Mouse (Mus musculus) liver, embryonic 15.5 days (tissue): Measurements from ENCODE around the gene Sin3b. TPM values are rescaled to one million over a fixed set of nuclear protein-coding genes. Genes with fewer than 3 reads are reported as not detected.
"Not testable (repeated sequence)": the region's sequence is repeated elsewhere in the genome, so short reads cannot be mapped to it uniquely, and the experiment has no call there.

ENCODE experiments used
- ATAC-seq: fragments of 200-750 bp; cut with Nextera tagmentation; 2 replicates; pipeline ENCODE4 v1.8.0; 2017; ENCODE audit warnings: moderate number of reproducible peaks, mild to moderate bottlenecking, moderate library complexity; ENCODE audit not compliant: insufficient read depth
- H3K27ac ChIP-seq: fragments of 300-500 bp; sonication (generic); replicated peaks from 2 replicates; pipeline ENCODE4 v1.5.1; 2015; ENCODE audit warnings: mild to moderate bottlenecking, inconsistent platforms
- H3K27me3 ChIP-seq: fragments of 300-500 bp; sonication (generic); 2 replicates; pipeline ENCODE4 v1.6.1; 2015; ENCODE audit warnings: mild to moderate bottlenecking, inconsistent platforms
- H3K36me3 ChIP-seq: fragments of 300-500 bp; sonication (generic); replicated peaks from 2 replicates; pipeline ENCODE4 v1.6.1; 2015; ENCODE audit warnings: moderate library complexity, mild to moderate bottlenecking, inconsistent platforms
- H3K4me1 ChIP-seq: fragments of 300-500 bp; sonication (generic); replicated peaks from 2 replicates; pipeline ENCODE4 v1.6.1; 2015; ENCODE audit warnings: inconsistent platforms
- H3K4me2 ChIP-seq: fragments of 300-500 bp; sonication (generic); 2 replicates; pipeline ENCODE4 v1.6.1; 2015; ENCODE audit warnings: moderate library complexity, mild to moderate bottlenecking, inconsistent platforms
- H3K4me3 ChIP-seq: fragments of 300-500 bp; sonication (generic); replicated peaks from 2 replicates; pipeline ENCODE4 v1.5.1; 2015; ENCODE audit warnings: mild to moderate bottlenecking, inconsistent platforms
- H3K9ac ChIP-seq: fragments of 300-500 bp; sonication (generic); 2 replicates; pipeline ENCODE4 v1.6.1; 2015; ENCODE audit warnings: moderate library complexity, mild to moderate bottlenecking, inconsistent platforms
- H3K9me3 ChIP-seq: fragments of 300-500 bp; sonication (generic); replicated peaks from 2 replicates; pipeline ENCODE4 v1.6.1; 2016; ENCODE audit warnings: inconsistent platforms
- WGBS: fragments of 180-500 bp; shearing (Covaris S2); methylation state at CpG from one replicate; pipeline ENCODE4 v1.1.7; 2015; ENCODE audit warnings: mixed read lengths; ENCODE audit not compliant: insufficient replicate concordance; 5-methylcytosine and 5-hydroxymethylcytosine counted together
- polyA plus RNA-seq: library from polyadenylated mRNA; unstranded; fragments of >200 nt; fragmentation: Nextera tagmentation; extraction: Ambion mirVana; gene quantifications from 2 replicates; pipeline ENCODE4 v1.2.1, GENCODE M21; 2015

Gene Sin3b
- 63.7 and 67.2 TPM in 2 replicates for polyA plus RNA-seq

- no peaks in the 10 kb centered on the region for H3K9me3 ChIP-seq
- peaks cover 20% of the 10 kb centered on the region for H3K4me1 ChIP-seq
- peaks cover 32% of the 10 kb centered on the region for H3K36me3 ChIP-seq
- 14% methylated on average over 53 of the region's 56 CpGs for WGBS
- peak within 1 kb of the TSS; percentile 89 for H3K4me3 ChIP-seq
- no peaks in the 10 kb centered on the region for H3K27me3 ChIP-seq
- peak within 1 kb of the TSS; percentile 84 for H3K4me2 ChIP-seq
- H3K9ac ChIP-seq, result peak within 1 kb of the TSS; percentile 88
- ATAC-seq, result peak; percentile 92
- no peak within 1 kb of the TSS for H3K27ac ChIP-seq
These were observed at the start of gene Sin3b for GRCm38 (mm10) chr8:72722769-72723650. TSS of gene Sin3b (plus strand) at chr8:72723285.

GRCm38 (mm10) chr8:72674184-72674583 is 48.9 kb upstream of the Sin3b start:
- Histone ChIP-seq H3K9ac (no peak overlapping the region), H3K36me3 (no peaks in the 10 kb centered on the region), H3K27ac (no peak overlapping the region), H3K9me3 (no peaks in the 10 kb centered on the region), H3K4me3 (no peak overlapping the region), H3K27me3 (no peaks in the 10 kb centered on the region), H3K4me1 (no peaks in the 10 kb centered on the region), H3K4me2 (no peak overlapping the region)
- WGBS, result 60% methylated on average over 2 of the region's 2 CpGs
- ATAC-seq, result no peak

- 40% methylated on average over 4 of the region's 4 CpGs for WGBS
- Histone ChIP-seq H3K9ac (no peak overlapping the region), H3K4me2 (no peak overlapping the region), H3K27ac (no peak overlapping the region), H3K36me3 (no peaks in the 10 kb centered on the region), H3K4me1 (no peaks in the 10 kb centered on the region), H3K4me3 (no peak overlapping the region), H3K9me3 (no peaks in the 10 kb centered on the region), H3K27me3 (no peaks in the 10 kb centered on the region)
- no peak for ATAC-seq
These were observed 46.6 kb upstream of the Sin3b start for GRCm38 (mm10) chr8:72676436-72676835.

GRCm38 (mm10) chr8:72676844-72677243 is 46.2 kb upstream of the Sin3b start:
- ATAC-seq, H3K9me3 ChIP-seq, H3K4me2 ChIP-seq, H3K4me1 ChIP-seq, H3K27me3 ChIP-seq, H3K9ac ChIP-seq, H3K4me3 ChIP-seq, H3K27ac ChIP-seq, H3K36me3 ChIP-seq: not testable (repeated sequence)
- 63% methylated on average over 2 of the region's 2 CpGs for WGBS

GRCm38 (mm10) chr8:72677331-72677730 is 45.8 kb upstream of the Sin3b start:
- Histone ChIP-seq H3K9me3 (no peaks in the 10 kb centered on the region), H3K4me2 (no peak overlapping the region), H3K27me3 (no peaks in the 10 kb centered on the region), H3K9ac (no peak overlapping the region), H3K36me3 (no peaks in the 10 kb centered on the region), H3K4me1 (no peaks in the 10 kb centered on the region), H3K27ac (no peak overlapping the region), H3K4me3 (no peak overlapping the region)
- ATAC-seq, result no peak
- 49% methylated on average over 5 of the region's 5 CpGs for WGBS

GRCm38 (mm10) chr8:72680133-72680532 is 43.0 kb upstream of the Sin3b start:
- H3K9ac ChIP-seq, result no peak overlapping the region
- H3K27me3 ChIP-seq, result no peaks in the 10 kb centered on the region
- no peaks in the 10 kb centered on the region for H3K36me3 ChIP-seq
- H3K4me1 ChIP-seq, result no peaks in the 10 kb centered on the region
- no peak overlapping the region for H3K4me2 ChIP-seq
- 14% methylated on average over 3 of the region's 3 CpGs for WGBS
- H3K27ac ChIP-seq, result no peak overlapping the region
- no peaks in the 10 kb centered on the region for H3K9me3 ChIP-seq
- ATAC-seq, result no peak
- no peak overlapping the region for H3K4me3 ChIP-seq

- H3K36me3 ChIP-seq, result no peaks in the 10 kb centered on the region
- H3K4me2 ChIP-seq, result no peak overlapping the region
- H3K9ac ChIP-seq, result no peak overlapping the region
- ATAC-seq, result no peak
- H3K4me1 ChIP-seq, result no peaks in the 10 kb centered on the region
- H3K27ac ChIP-seq, result no peak overlapping the region
- H3K27me3 ChIP-seq, result no peaks in the 10 kb centered on the region
- H3K9me3 ChIP-seq, result no peaks in the 10 kb centered on the region
- H3K4me3 ChIP-seq, result no peak overlapping the region
- 63% methylated on average over 4 of the region's 4 CpGs for WGBS
These were observed 40.9 kb upstream of the Sin3b start for GRCm38 (mm10) chr8:72682051-72682687.

- ATAC-seq, result no peak
- no peaks in the 10 kb centered on the region for H3K27me3 ChIP-seq
- H3K4me1 ChIP-seq, result no peaks in the 10 kb centered on the region
- no peak overlapping the region for H3K9ac ChIP-seq
- no peak overlapping the region for H3K4me3 ChIP-seq
- no peak overlapping the region for H3K4me2 ChIP-seq
- 4% methylated on average over 2 of the region's 2 CpGs for WGBS
- no peak overlapping the region for H3K27ac ChIP-seq
- no peaks in the 10 kb centered on the region for H3K36me3 ChIP-seq
- no peaks in the 10 kb centered on the region for H3K9me3 ChIP-seq
These were observed 40.0 kb upstream of the Sin3b start for GRCm38 (mm10) chr8:72683010-72683521.

GRCm38 (mm10) chr8:72683572-72684099 is 39.4 kb upstream of the Sin3b start:
- WGBS, result 61% methylated on average over 5 of the region's 5 CpGs
- H3K27ac ChIP-seq, H3K4me3 ChIP-seq, ATAC-seq, H3K4me2 ChIP-seq, H3K9ac ChIP-seq, H3K27me3 ChIP-seq, H3K36me3 ChIP-seq, H3K4me1 ChIP-seq, H3K9me3 ChIP-seq: not testable (repeated sequence)

GRCm38 (mm10) chr8:72698349-72698926 is 24.6 kb upstream of the Sin3b start:
- Histone ChIP-seq H3K4me1 (no peaks in the 10 kb centered on the region), H3K27me3 (no peaks in the 10 kb centered on the region), H3K36me3 (no peaks in the 10 kb centered on the region), H3K4me2 (no peak overlapping the region), H3K27ac (no peak overlapping the region), H3K4me3 (no peak overlapping the region), H3K9me3 (no peaks in the 10 kb centered on the region), H3K9ac (no peak overlapping the region)
- WGBS, result 73% methylated on average over 2 of the region's 2 CpGs
- no peak for ATAC-seq

- Histone ChIP-seq H3K36me3 (no peaks in the 10 kb centered on the region), H3K4me3 (no peak overlapping the region), H3K9me3 (no peaks in the 10 kb centered on the region), H3K4me1 (no peaks in the 10 kb centered on the region; the same call in 1 of the 2 replicates), H3K27me3 (no peaks in the 10 kb centered on the region), H3K9ac (no peak overlapping the region), H3K4me2 (no peak overlapping the region), H3K27ac (no peak overlapping the region)
- ATAC-seq, result no peak
- WGBS, result 47% methylated on average over 6 of the region's 6 CpGs
These were observed 10.5 kb upstream of the Sin3b start for GRCm38 (mm10) chr8:72712569-72712968.
